Mouse (Mus musculus) thymus, adult 2 months (tissue): ENCODE measurements around the gene Donson.

Experiments
- CTCF ChIP-seq: fragments of 200-500 bp; IDR thresholded peaks from 2 replicates; pipeline ENCODE4 v1.5.1; 2012; ENCODE audit warnings: mild to moderate bottlenecking, control low read depth, low read length, moderate library complexity, borderline replicate concordance; ENCODE audit not compliant: control insufficient read depth, poor library complexity, insufficient read depth; ENCODE audit errors: extremely low read depth
- POLR2A ChIP-seq: fragments of 200-500 bp; IDR thresholded peaks from 2 replicates; pipeline ENCODE4 v1.6.1; 2012; ENCODE audit warnings: mild to moderate bottlenecking, low read length, control low read depth, moderate library complexity; ENCODE audit not compliant: control insufficient read depth, poor library complexity, insufficient read depth; ENCODE audit errors: extremely low read depth

DNA sequence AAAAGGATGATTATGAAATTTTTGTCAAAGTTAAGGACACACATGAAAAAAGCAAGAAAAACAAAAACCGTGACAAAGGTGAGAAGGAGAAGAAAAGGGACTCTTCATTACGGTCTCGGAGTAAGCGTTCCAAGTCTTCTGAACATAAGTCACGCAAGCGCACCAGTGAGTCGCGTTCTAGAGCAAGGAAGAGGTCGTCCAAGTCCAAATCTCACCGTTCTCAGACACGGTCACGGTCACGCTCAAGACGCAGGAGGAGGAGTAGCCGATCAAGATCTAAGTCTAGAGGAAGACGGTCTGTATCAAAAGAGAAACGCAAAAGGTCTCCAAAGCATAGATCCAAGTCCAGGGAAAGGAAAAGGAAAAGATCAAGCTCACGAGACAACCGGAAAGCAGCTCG lies 28.8 kb downstream of the Donson start:
- no peak for TF ChIP-seq POLR2A
- no peak for TF ChIP-seq CTCF
